Mouse (Mus musculus): ENCODE measurements at regions not wholly inside any gene's neighbourhood (a gene's known extent, or its start where the extent isn't known, plus 50 kb on each side); places are given as distances from the start of the nearest gene placed in this dataset.
A peak's percentile ranks its signal among the peaks of the same experiment; 100 is the strongest.

DNA sequence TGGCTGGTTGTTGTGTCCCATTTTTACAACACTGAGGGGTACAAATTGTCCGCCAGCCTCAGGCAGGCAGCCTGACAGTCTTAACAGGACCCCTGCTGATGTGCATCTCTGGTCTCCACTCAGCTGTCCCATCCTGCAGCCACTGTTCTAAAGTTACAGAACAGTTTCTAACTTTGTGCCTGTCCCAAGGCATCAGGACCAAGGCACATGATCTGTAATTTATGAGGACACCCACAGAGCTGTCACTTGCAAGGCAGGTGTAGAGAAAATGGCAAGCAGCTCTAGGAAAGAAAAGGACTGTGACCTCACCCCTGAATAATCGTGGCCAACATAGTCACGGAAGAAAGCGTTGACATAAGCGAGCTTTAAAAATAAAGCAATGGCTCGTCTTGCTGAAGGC lies 93.0 kb upstream of the Vgll2 start:
- H3K27ac ChIP-seq (replicated peaks) = no peak overlapping the region
- no peak overlapping the region for H3K9ac ChIP-seq
- no peak overlapping the region for H3K4me3 ChIP-seq (replicated peaks)
- WGBS = 72% methylated on average over 6 of the region's 6 CpGs
- ATAC-seq (ENCODE audit: insufficient number of reproducible peaks, low FRiP score, low TSS enrichment, low read depth) = no peak
- no peaks in the 10 kb centered on the region for H3K27me3 ChIP-seq
- H3K4me1 ChIP-seq = no peaks in the 10 kb centered on the region
- no peaks in the 10 kb centered on the region for H3K36me3 ChIP-seq
- H3K9me3 ChIP-seq (replicated peaks) = no peaks in the 10 kb centered on the region
- no peak overlapping the region for H3K4me2 ChIP-seq (replicated peaks)

DNA sequence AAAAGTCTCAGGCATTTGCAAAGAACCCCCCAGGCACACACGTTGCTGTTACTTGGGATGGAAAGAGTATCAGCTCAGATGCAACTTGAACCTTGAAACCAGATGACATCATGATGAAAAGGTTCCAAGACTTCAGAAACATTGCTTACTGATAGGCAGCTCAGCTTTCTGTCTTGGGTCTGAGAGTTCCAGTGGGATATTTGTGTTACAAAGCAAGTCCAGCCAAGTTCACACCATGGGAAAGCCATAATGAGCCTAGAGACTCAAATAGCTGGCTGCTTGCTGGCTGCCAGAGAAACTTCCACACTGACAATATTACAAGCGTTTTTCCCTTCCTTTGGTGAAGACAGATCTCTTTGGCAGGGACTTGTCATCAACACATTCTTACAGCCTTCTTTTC lies 92.0 kb upstream of the Vgll2 start:
- H3K4me2 ChIP-seq (replicated peaks) = no peak overlapping the region
- ATAC-seq (ENCODE audit: insufficient number of reproducible peaks, low FRiP score, low TSS enrichment, low read depth) = no peak
- H3K4me1 ChIP-seq = no peaks in the 10 kb centered on the region
- H3K4me3 ChIP-seq (replicated peaks) = no peak overlapping the region
- no peaks in the 10 kb centered on the region for H3K9me3 ChIP-seq (replicated peaks)
- 29% methylated on average over 2 of the region's 2 CpGs for WGBS
- no peaks in the 10 kb centered on the region for H3K27me3 ChIP-seq
- no peak overlapping the region for H3K27ac ChIP-seq (replicated peaks)
- H3K9ac ChIP-seq = no peak overlapping the region
- H3K36me3 ChIP-seq = no peaks in the 10 kb centered on the region

DNA sequence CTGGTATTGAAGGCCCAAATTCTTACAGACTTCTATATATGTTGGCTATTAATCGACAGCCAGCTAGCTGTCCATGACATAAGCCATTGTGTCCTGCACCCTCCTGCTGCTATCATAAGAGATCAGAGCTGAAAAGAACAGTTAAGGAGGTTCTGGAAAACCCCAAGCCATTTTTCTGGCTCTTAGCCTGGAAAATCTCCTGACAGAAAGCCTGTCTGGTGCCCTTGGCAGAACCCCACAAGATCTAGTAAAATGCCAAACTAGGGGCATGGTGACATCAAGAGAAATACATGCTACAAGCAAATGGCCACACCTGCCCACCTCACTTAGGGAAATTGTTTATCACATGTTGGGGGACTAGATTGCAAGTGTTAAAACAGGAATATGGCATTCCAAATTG lies 91.6 kb upstream of the Vgll2 start:
- Histone ChIP-seq H3K4me2 (replicated peaks) (no peak overlapping the region), H3K36me3 (no peaks in the 10 kb centered on the region), H3K9me3 (replicated peaks) (no peaks in the 10 kb centered on the region), H3K27ac (replicated peaks) (no peak overlapping the region), H3K4me3 (replicated peaks) (no peak overlapping the region), H3K9ac (no peak overlapping the region), H3K4me1 (no peaks in the 10 kb centered on the region), H3K27me3 (no peaks in the 10 kb centered on the region)
- no peak for ATAC-seq (ENCODE audit: insufficient number of reproducible peaks, low FRiP score, low TSS enrichment, low read depth)
- WGBS = 86% methylated on average over 1 of the region's 1 CpGs

GRCm38 (mm10) chr10:51935482-51935881 lies 86.8 kb upstream of the Vgll2 start:
- Histone ChIP-seq H3K27ac (replicated peaks) (no peak overlapping the region), H3K36me3 (no peaks in the 10 kb centered on the region), H3K4me2 (replicated peaks) (no peak overlapping the region), H3K9ac (no peak overlapping the region), H3K9me3 (replicated peaks) (no peaks in the 10 kb centered on the region), H3K27me3 (no peaks in the 10 kb centered on the region), H3K4me1 (no peaks in the 10 kb centered on the region), H3K4me3 (replicated peaks) (no peak overlapping the region)
- no peak for ATAC-seq (ENCODE audit: insufficient number of reproducible peaks, low FRiP score, low TSS enrichment, low read depth)
- 56% methylated on average over 3 of the region's 3 CpGs for WGBS

- Histone ChIP-seq H3K9me3 (replicated peaks) (no peaks in the 10 kb centered on the region), H3K36me3 (no peaks in the 10 kb centered on the region), H3K4me3 (replicated peaks) (no peak overlapping the region), H3K4me1 (0 out of 2 replicates have a peak, but pooled peaks cover 5% of the 10 kb centered on the region), H3K27ac (replicated peaks) (no peak overlapping the region), H3K4me2 (replicated peaks) (no peak overlapping the region), H3K9ac (no peak overlapping the region), H3K27me3 (no peaks in the 10 kb centered on the region)
- 41% methylated on average over 2 of the region's 2 CpGs for whole genome bisulfite sequencing
- no peak for ATAC-seq (ENCODE audit: insufficient number of reproducible peaks, low FRiP score, low TSS enrichment, low read depth)
These were observed 81.1 kb upstream of the Vgll2 start for GRCm38 (mm10) chr10:51941192-51941591.

DNA sequence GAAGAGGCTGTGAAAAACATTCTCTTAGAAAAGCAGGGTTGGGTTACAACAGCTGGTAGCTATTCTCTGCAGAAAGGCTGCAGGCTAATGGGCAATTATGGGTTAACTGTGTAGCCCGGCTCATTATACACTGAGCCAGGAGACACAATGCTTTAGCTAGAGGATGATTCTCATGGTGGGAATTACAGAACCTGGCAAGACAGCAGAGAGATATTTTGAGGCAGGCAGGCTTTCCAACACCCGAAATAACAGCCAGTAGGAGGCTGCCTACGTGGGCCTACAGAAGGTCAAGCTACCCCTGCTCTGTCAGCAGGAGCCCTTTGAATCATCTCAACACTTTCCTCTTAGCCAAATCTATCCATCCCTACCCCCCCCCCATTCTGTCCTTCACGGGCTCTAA lies 76.6 kb upstream of the Vgll2 start:
- H3K27me3 ChIP-seq = no peaks in the 10 kb centered on the region
- no peak overlapping the region for H3K27ac ChIP-seq (replicated peaks)
- H3K9ac ChIP-seq = no peak overlapping the region
- WGBS = 26% methylated on average over 4 of the region's 4 CpGs
- ATAC-seq (ENCODE audit: insufficient number of reproducible peaks, low FRiP score, low TSS enrichment, low read depth) = peak; percentile 73; the same call in 1 of the 2 replicates
- 0 out of 2 replicates have a peak, but pooled peaks cover 5% of the 10 kb centered on the region for H3K4me1 ChIP-seq
- no peaks in the 10 kb centered on the region for H3K9me3 ChIP-seq (replicated peaks)
- no peaks in the 10 kb centered on the region for H3K36me3 ChIP-seq
- H3K4me2 ChIP-seq (replicated peaks) = no peak overlapping the region
- no peak overlapping the region for H3K4me3 ChIP-seq (replicated peaks)

GRCm38 (mm10) chr10:51946189-51946588 lies 76.1 kb upstream of the Vgll2 start:
- Histone ChIP-seq H3K4me2 (replicated peaks) (no peak overlapping the region), H3K9ac (no peak overlapping the region), H3K27me3 (no peaks in the 10 kb centered on the region), H3K4me1 (0 out of 2 replicates have a peak, but pooled peaks cover 5% of the 10 kb centered on the region), H3K36me3 (no peaks in the 10 kb centered on the region), H3K27ac (replicated peaks) (no peak overlapping the region), H3K4me3 (replicated peaks) (no peak overlapping the region), H3K9me3 (replicated peaks) (no peaks in the 10 kb centered on the region)
- ATAC-seq (ENCODE audit: insufficient number of reproducible peaks, low FRiP score, low TSS enrichment, low read depth) = no peak

DNA sequence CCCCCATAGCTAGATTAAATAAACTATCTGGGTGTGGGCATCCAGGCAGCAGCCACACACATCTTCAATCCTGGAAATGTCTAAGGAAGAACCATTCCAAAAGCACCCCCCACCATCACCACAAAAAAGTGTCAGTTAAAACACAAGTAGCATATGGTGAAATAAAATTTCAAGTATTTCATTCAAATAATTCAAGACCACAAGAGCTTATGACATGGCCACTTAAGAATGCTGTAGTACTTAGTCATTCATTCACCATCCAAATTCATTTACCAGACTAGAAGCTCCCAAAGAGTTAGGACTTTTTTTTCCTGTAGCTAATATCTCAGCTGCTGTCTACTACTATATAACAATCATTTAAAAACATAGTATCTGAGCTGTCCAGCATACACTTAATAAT lies 75.4 kb upstream of the Vgll2 start:
- ATAC-seq (ENCODE audit: insufficient number of reproducible peaks, low FRiP score, low TSS enrichment, low read depth) = no peak

GRCm38 (mm10) chr10:51950016-51950415 lies 72.3 kb upstream of the Vgll2 start:
- H3K27ac ChIP-seq (replicated peaks) = no peak overlapping the region
- 71% methylated on average over 1 of the region's 1 CpGs for WGBS
- H3K9ac ChIP-seq = no peak overlapping the region
- no peaks in the 10 kb centered on the region for H3K36me3 ChIP-seq
- no peak for ATAC-seq (ENCODE audit: insufficient number of reproducible peaks, low FRiP score, low TSS enrichment, low read depth)
- H3K4me2 ChIP-seq (replicated peaks) = no peak overlapping the region
- no peaks in the 10 kb centered on the region for H3K27me3 ChIP-seq
- no peak overlapping the region for H3K4me3 ChIP-seq (replicated peaks)
- 0 out of 2 replicates have a peak, but pooled peaks cover 5% of the 10 kb centered on the region for H3K4me1 ChIP-seq
- no peaks in the 10 kb centered on the region for H3K9me3 ChIP-seq (replicated peaks)

More for the DNA sequence above, 75.4 kb upstream of the Vgll2 start:
- Histone ChIP-seq H3K4me3 (replicated peaks) (no peak overlapping the region), H3K36me3 (no peaks in the 10 kb centered on the region), H3K27me3 (no peaks in the 10 kb centered on the region), H3K27ac (replicated peaks) (no peak overlapping the region), H3K9me3 (replicated peaks) (no peaks in the 10 kb centered on the region), H3K9ac (no peak overlapping the region), H3K4me1 (0 out of 2 replicates have a peak, but pooled peaks cover 5% of the 10 kb centered on the region), H3K4me2 (replicated peaks) (no peak overlapping the region)

GRCm38 (mm10) chr10:51952021-51952420 lies 70.3 kb upstream of the Vgll2 start:
- no peak overlapping the region for H3K4me2 ChIP-seq (replicated peaks)
- no peak overlapping the region for H3K27ac ChIP-seq (replicated peaks)
- no peaks in the 10 kb centered on the region for H3K27me3 ChIP-seq
- ATAC-seq (ENCODE audit: insufficient number of reproducible peaks, low FRiP score, low TSS enrichment, low read depth) = no peak
- no peak overlapping the region for H3K9ac ChIP-seq
- H3K4me1 ChIP-seq = no peaks in the 10 kb centered on the region
- no peak overlapping the region for H3K4me3 ChIP-seq (replicated peaks)
- 58% methylated on average over 4 of the region's 4 CpGs for WGBS
- no peaks in the 10 kb centered on the region for H3K9me3 ChIP-seq (replicated peaks)
- H3K36me3 ChIP-seq = no peaks in the 10 kb centered on the region

DNA sequence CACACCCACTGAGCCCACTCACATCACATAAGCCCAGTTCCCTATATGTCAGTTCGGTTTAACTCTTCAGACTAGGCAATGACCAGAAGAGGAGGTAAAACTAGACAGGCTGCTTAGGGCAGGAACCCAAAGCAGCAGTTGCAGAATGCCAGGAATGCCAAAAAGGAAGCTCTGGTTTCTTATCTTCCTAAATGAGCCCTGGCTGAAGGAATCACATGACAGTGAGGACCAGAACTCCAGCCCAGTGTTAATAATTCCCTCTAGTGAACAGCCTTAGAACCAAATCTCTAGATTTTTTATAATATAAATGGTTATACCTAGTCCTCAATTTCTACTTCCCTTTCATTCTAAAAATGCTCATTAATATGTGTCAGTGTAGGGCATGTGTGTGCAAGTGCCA lies 65.8 kb upstream of the Vgll2 start:
- H3K27ac ChIP-seq (replicated peaks) = no peak overlapping the region
- ATAC-seq (ENCODE audit: insufficient number of reproducible peaks, low FRiP score, low TSS enrichment, low read depth) = no peak
- H3K27me3 ChIP-seq = no peaks in the 10 kb centered on the region
- H3K4me1 ChIP-seq = no peaks in the 10 kb centered on the region
- H3K4me2 ChIP-seq (replicated peaks) = no peak overlapping the region
- H3K36me3 ChIP-seq = no peaks in the 10 kb centered on the region
- H3K9me3 ChIP-seq (replicated peaks) = no peaks in the 10 kb centered on the region
- H3K4me3 ChIP-seq (replicated peaks) = no peak overlapping the region
- no peak overlapping the region for H3K9ac ChIP-seq
- WGBS = 45% methylated on average over 1 of the region's 1 CpGs

- no peak overlapping the region for H3K4me3 ChIP-seq (replicated peaks)
- WGBS = 10% methylated on average over 2 of the region's 2 CpGs
- H3K9ac ChIP-seq = no peak overlapping the region
- no peaks in the 10 kb centered on the region for H3K4me1 ChIP-seq
- no peaks in the 10 kb centered on the region for H3K9me3 ChIP-seq (replicated peaks)
- no peaks in the 10 kb centered on the region for H3K27me3 ChIP-seq
- no peak overlapping the region for H3K27ac ChIP-seq (replicated peaks)
- H3K36me3 ChIP-seq = no peaks in the 10 kb centered on the region
- no peak overlapping the region for H3K4me2 ChIP-seq (replicated peaks)
- ATAC-seq (ENCODE audit: insufficient number of reproducible peaks, low FRiP score, low TSS enrichment, low read depth) = no peak
These were observed 60.8 kb upstream of the Vgll2 start for GRCm38 (mm10) chr10:51961497-51961896.
